Mouse (Mus musculus): ENCODE data around the gene Srgap1. TPM values are rescaled to one million over a fixed set of nuclear protein-coding genes. Genes with fewer than 3 reads are reported as not detected.

Srgap1 gene
- total and polyA plus RNA-seq, 2 experiments from 2014 or later: 28.5 to 31.1 TPM

DNA sequence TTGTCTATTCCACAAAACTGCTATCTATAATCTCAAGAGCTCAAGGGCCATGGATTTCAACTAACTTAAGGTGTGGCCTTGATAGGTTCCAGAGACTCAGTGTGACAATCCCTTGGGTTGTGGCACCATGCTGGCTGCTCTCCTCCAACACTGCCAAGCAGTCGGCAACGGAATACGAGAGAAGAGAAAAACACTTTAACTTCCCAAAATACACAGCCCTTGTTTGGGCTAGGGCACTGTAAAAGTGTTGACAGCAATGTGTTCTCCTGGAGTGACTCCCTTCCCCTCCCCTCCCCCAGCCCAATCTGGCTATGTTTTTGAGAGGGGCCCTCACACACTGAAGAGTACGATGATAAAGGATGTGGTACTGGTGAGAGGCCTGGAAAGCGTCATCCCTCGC lies 21.9 kb downstream of the Srgap1 start:
- no peak overlapping the region for H3K4me2 ChIP-seq (ENCODE audit: low read depth, low read length, poor library complexity, severe bottlenecking)
- ATAC-seq (ENCODE audit: low FRiP score): no peak
- H3K27me3 ChIP-seq (ENCODE audit: insufficient read depth, low read length): no peaks in the 10 kb centered on the region
- no peaks in the 10 kb centered on the region for H3K9me3 ChIP-seq (ENCODE audit: low read length)
- H3K9ac ChIP-seq (replicated peaks; ENCODE audit: low read length, poor library complexity, severe bottlenecking): no peak overlapping the region
- H3K4me3 ChIP-seq (ENCODE audit: low read depth, low read length): no peak overlapping the region
- WGBS: 93% methylated on average over 6 of the region's 6 CpGs
- no peak overlapping the region for H3K27ac ChIP-seq (ENCODE audit: low read depth, low read length)
- H3K4me1 ChIP-seq (ENCODE audit: insufficient read depth, low read length): no peaks in the 10 kb centered on the region
- no peak for TF ChIP-seq CTCF (IDR thresholded peaks at IDR 0.05)
- no peak for DNase-seq (ENCODE audit: low spot score)
- peaks cover 4% of the 10 kb centered on the region; the same call in 1 of the 2 replicates for H3K36me3 ChIP-seq (ENCODE audit: insufficient read depth, low read length)

DNA sequence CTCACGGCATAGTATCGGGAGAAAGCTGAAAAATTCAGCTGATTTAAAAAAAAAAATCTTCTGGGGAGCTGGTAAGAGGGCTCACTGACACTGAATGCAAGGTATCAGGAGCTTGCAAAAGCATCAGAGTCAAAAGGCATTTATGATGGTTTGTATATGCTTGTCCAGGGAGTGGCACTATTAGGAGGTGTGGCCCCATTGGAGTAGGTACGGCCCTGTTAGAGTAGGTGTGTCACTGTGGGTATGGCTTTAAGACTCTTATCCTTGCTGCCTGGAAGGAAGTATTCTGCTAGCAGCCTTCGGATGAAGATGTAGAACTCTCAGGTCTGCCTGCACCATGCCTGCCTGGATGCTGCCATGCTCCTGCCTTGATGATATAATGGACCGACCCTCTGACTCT lies 26.2 kb downstream of the Srgap1 start:
- Histone ChIP-seq H3K9ac (replicated peaks; ENCODE audit: low read length, poor library complexity, severe bottlenecking) (no peak overlapping the region), H3K27me3 (ENCODE audit: insufficient read depth, low read length) (no peaks in the 10 kb centered on the region), H3K27ac (ENCODE audit: low read depth, low read length) (no peak overlapping the region), H3K4me2 (ENCODE audit: low read depth, low read length, poor library complexity, severe bottlenecking) (no peak overlapping the region), H3K36me3 (ENCODE audit: insufficient read depth, low read length) (peaks cover 4% of the 10 kb centered on the region; the same call in 1 of the 2 replicates), H3K4me3 (ENCODE audit: low read depth, low read length) (no peak overlapping the region), H3K9me3 (ENCODE audit: low read length) (no peaks in the 10 kb centered on the region), H3K4me1 (ENCODE audit: insufficient read depth, low read length) (no peaks in the 10 kb centered on the region)
- ATAC-seq (ENCODE audit: low FRiP score): no peak
- 96% methylated on average over 5 of the region's 5 CpGs for WGBS
- no peak for TF ChIP-seq CTCF (IDR thresholded peaks at IDR 0.05)
- DNase-seq (ENCODE audit: low spot score): no peak

DNA sequence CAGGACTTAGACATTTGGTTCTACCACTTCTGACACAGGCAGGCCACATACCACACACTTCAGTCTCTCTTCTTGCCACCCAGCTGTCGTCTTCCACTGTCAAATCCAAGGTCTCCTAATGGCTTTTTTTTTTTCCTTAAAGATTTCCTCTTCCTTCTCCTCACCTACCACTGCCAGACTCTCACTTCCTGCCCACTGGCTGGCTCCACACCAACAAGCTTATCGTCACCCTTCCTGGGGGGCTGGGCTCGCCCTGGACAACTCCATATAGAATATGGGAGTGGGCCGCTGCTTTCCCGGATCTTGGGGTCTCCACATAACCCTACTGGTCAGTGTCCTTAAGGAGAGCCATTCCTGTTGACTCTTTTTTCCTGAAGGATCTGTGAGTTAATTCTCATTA lies 26.9 kb downstream of the Srgap1 start:
- DNase-seq (ENCODE audit: low spot score): no peak
- Histone ChIP-seq H3K4me2 (ENCODE audit: low read depth, low read length, poor library complexity, severe bottlenecking) (no peak overlapping the region), H3K4me3 (ENCODE audit: low read depth, low read length) (no peak overlapping the region), H3K27ac (ENCODE audit: low read depth, low read length) (no peak overlapping the region), H3K9ac (replicated peaks; ENCODE audit: low read length, poor library complexity, severe bottlenecking) (no peak overlapping the region), H3K36me3 (ENCODE audit: insufficient read depth, low read length) (peaks cover 4% of the 10 kb centered on the region; the same call in 1 of the 2 replicates), H3K27me3 (ENCODE audit: insufficient read depth, low read length) (no peaks in the 10 kb centered on the region), H3K9me3 (ENCODE audit: low read length) (no peaks in the 10 kb centered on the region), H3K4me1 (ENCODE audit: insufficient read depth, low read length) (no peaks in the 10 kb centered on the region)
- no peak for TF ChIP-seq CTCF (IDR thresholded peaks at IDR 0.05)
- 89% methylated on average over 5 of the region's 5 CpGs for WGBS
- no peak for ATAC-seq (ENCODE audit: low FRiP score)

DNA sequence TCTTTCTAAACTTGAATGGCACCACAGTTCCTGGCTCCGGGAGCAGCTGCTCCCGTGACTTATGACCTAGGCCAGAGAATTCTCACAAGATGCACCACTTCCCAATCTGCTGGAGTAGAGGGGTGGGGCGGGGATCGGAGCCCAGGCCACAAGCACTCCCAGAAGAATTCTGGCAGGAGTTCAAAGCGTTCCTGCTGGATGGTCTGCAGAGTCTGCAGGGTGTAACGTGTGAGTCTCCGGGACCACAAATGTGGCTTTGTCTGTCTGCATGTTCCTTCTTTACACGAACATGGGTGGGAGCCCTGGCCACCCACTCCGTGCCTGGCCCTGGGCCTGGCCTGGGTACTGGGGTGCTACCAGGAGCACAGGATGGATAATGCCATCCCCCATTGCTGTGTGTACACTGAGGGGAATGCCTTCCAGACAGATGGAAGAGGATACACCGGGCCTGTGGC lies 28.5 kb downstream of the Srgap1 start:
- no peak for TF ChIP-seq CTCF (IDR thresholded peaks at IDR 0.05)
- Histone ChIP-seq H3K4me2 (ENCODE audit: low read depth, low read length, poor library complexity, severe bottlenecking) (no peak overlapping the region), H3K27me3 (ENCODE audit: insufficient read depth, low read length) (no peaks in the 10 kb centered on the region), H3K9me3 (ENCODE audit: low read length) (no peaks in the 10 kb centered on the region), H3K4me1 (ENCODE audit: insufficient read depth, low read length) (no peaks in the 10 kb centered on the region), H3K9ac (replicated peaks; ENCODE audit: low read length, poor library complexity, severe bottlenecking) (no peak overlapping the region), H3K36me3 (ENCODE audit: insufficient read depth, low read length) (no peaks in the 10 kb centered on the region), H3K27ac (ENCODE audit: low read depth, low read length) (no peak overlapping the region), H3K4me3 (ENCODE audit: low read depth, low read length) (no peak overlapping the region)
- ATAC-seq (ENCODE audit: low FRiP score) (no peak), DNase-seq (ENCODE audit: low spot score) (peak; percentile 78)
- 46% methylated on average over 10 of the region's 10 CpGs for WGBS

DNA sequence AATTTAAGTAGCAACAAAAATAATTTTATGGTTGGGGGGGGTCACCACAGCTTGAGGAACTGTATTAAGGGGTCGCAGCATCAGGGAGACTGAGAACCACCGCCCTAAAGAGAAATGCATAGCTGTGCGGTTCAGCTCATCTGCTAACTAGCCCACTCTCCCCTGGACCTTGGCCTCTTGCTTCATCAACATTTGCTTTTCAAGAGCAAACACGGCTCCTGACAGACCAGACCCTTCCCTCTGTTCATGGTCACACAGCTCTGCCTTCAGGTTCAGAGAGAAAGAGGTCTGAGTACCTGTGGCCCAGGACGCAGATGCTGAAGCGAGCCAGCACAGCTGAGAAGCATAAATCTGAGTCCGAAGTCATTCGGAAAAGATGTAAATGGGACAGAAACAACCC lies 29.4 kb downstream of the Srgap1 start:
- H3K9me3 ChIP-seq (ENCODE audit: low read length): no peaks in the 10 kb centered on the region
- no peak for ATAC-seq (ENCODE audit: low FRiP score)

DNA sequence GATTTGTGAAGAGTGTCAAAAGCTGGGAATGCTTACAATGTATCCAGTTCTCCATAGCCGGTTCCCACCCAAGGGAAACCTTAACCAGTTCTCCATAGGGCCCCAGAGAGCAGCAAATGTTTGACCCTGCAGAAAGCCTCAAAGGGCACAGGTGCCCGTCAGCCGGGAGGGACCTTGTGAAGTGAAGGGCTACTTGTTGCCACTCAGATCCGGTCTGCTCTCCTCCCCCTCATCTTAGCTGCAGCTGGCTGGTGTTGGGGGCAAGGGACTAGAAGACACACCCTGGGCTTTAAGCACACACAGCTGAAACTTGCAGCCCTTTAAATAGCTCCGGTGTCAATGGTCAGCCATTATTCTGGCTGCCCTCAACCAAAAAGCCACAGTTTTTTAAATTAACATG lies 30.1 kb downstream of the Srgap1 start:
- H3K4me2 ChIP-seq (ENCODE audit: low read depth, low read length, poor library complexity, severe bottlenecking): no peak overlapping the region
- H3K4me3 ChIP-seq (ENCODE audit: low read depth, low read length): no peak overlapping the region
- H3K27ac ChIP-seq (ENCODE audit: low read depth, low read length): no peak overlapping the region
- H3K9ac ChIP-seq (replicated peaks; ENCODE audit: low read length, poor library complexity, severe bottlenecking): no peak overlapping the region
- no peaks in the 10 kb centered on the region for H3K9me3 ChIP-seq (ENCODE audit: low read length)
- TF ChIP-seq CTCF (IDR thresholded peaks at IDR 0.05): no peak
- H3K36me3 ChIP-seq (ENCODE audit: insufficient read depth, low read length): no peaks in the 10 kb centered on the region
- no peaks in the 10 kb centered on the region for H3K27me3 ChIP-seq (ENCODE audit: insufficient read depth, low read length)
- WGBS: 74% methylated on average over 5 of the region's 5 CpGs
- ATAC-seq (ENCODE audit: low FRiP score) (no peak), DNase-seq (ENCODE audit: low spot score) (no peak)
- H3K4me1 ChIP-seq (ENCODE audit: insufficient read depth, low read length): no peaks in the 10 kb centered on the region

More for the DNA sequence above, 29.4 kb downstream of the Srgap1 start:
- no peak for TF ChIP-seq CTCF (IDR thresholded peaks at IDR 0.05)
- WGBS: 83% methylated on average over 8 of the region's 8 CpGs
- H3K9ac ChIP-seq (replicated peaks; ENCODE audit: low read length, poor library complexity, severe bottlenecking): no peak overlapping the region
- no peak for DNase-seq (ENCODE audit: low spot score)
- H3K36me3 ChIP-seq (ENCODE audit: insufficient read depth, low read length): no peaks in the 10 kb centered on the region
- no peaks in the 10 kb centered on the region for H3K27me3 ChIP-seq (ENCODE audit: insufficient read depth, low read length)
- no peaks in the 10 kb centered on the region for H3K4me1 ChIP-seq (ENCODE audit: insufficient read depth, low read length)
- H3K27ac ChIP-seq (ENCODE audit: low read depth, low read length): no peak overlapping the region
- no peak overlapping the region for H3K4me3 ChIP-seq (ENCODE audit: low read depth, low read length)
- no peak overlapping the region for H3K4me2 ChIP-seq (ENCODE audit: low read depth, low read length, poor library complexity, severe bottlenecking)
